Mouse (Mus musculus): ENCODE measurements around the gene Enpp3. TPM values are rescaled to one million over a fixed set of nuclear protein-coding genes. Genes with fewer than 3 reads are reported as not detected.

Gene Enpp3
- polyA plus RNA-seq, 1 experiment from 2014 or later = 4.9 TPM

DNA sequence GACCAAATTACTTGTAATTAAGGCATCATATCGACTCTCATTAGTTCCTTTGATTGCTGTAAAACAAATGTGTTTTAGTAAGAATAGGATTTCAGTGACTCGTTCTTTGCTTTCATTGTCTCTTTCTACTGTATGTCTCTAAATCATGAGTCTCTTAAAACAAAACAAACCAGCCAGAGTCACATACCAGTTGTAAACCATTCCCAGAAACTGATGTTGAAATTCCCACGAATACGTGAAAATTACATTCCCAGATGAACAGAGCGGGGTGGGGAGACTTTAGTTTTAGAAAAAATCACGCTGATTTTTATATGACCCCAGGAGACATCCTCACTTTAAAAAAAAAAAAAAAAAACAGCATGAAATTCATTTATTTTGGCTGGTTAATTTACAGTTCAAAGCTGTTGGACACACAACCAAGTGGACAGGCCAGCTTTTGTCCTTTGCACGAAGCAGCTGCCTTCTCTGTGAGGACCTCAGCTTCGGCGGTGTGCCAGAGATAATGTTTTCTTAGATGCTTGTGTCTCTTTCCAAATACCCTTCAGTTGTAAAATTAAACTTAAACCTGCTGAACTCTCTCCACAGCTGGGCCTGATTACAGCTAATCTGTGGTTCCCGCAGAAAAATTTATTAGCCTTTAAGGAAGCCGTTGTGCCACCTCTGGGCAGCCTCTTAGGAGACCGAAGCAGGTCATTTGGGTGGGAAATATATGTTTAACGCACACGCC lies 64.5 kb downstream of the Enpp3 start:
- no peak for DNase-seq
- Histone ChIP-seq H3K9me3 (ENCODE audit: low read length) (no peaks in the 10 kb centered on the region), H3K27ac (ENCODE audit: low read depth) (no peak overlapping the region), H3K36me3 (replicated peaks; ENCODE audit: insufficient read depth, low read length) (no peaks in the 10 kb centered on the region), H3K9ac (replicated peaks) (no peak overlapping the region), H3K4me1 (ENCODE audit: insufficient read depth) (no peaks in the 10 kb centered on the region), H3K27me3 (ENCODE audit: insufficient read depth, low read length) (no peaks in the 10 kb centered on the region), H3K4me2 (ENCODE audit: low read depth, low read length) (no peak overlapping the region), H3K4me3 (ENCODE audit: low read depth, low read length) (no peak overlapping the region)
- no peak for ATAC-seq
- 80% methylated on average over 14 of the region's 14 CpGs for WGBS (ENCODE audit: insufficient replicate concordance)
- TF ChIP-seq CTCF (IDR thresholded peaks at IDR 0.05; ENCODE audit: low read depth) = no peak
- no peak for TF ChIP-seq EP300 (IDR thresholded peaks at IDR 0.05; ENCODE audit: low read depth)

DNA sequence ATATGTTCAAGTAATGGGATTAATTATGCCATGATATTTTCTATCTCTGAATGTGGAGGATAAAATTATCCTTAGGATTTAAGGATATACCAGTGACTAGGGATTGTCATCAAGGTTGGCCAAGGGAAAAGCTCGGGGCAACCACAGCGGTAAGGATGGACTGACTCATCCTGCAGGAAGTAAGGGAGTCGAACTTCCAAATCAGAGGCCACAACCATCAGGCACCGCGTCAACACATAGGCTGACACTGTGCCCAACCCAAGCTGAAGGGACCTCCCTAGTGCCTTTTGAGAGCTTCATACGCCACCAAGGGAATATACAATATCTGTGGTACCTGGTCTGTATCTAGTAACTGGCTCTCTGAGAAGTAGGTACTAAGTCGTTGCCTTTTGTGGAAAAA lies 73.1 kb downstream of the Enpp3 start:
- WGBS (ENCODE audit: insufficient replicate concordance) = 80% methylated on average over 7 of the region's 7 CpGs

DNA sequence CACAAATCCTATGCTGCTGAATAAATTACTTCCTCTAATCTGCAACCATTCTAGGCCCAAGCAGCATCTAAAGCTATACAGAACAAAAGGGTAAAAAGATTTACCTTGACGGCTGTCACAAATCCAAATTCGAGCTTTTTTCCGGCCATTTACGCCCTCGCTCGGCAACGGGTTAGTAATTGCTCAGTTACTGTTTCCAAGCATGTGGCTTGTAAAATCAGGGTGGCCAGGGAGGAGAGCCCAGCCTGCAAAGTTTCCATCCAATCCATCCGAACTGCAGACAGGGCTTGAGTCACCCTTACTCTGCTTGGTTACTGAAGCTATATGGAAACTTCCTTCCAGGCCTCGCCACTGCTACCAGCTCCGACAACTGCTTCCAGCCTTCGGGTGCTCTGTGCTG lies 74.9 kb downstream of the Enpp3 start:
- Histone ChIP-seq H3K27me3 (ENCODE audit: insufficient read depth, low read length) (no peaks in the 10 kb centered on the region), H3K9ac (replicated peaks) (no peak overlapping the region), H3K36me3 (replicated peaks; ENCODE audit: insufficient read depth, low read length) (no peaks in the 10 kb centered on the region), H3K9me3 (ENCODE audit: low read length) (no peaks in the 10 kb centered on the region), H3K4me3 (ENCODE audit: low read depth, low read length) (no peak overlapping the region), H3K4me1 (ENCODE audit: insufficient read depth) (no peaks in the 10 kb centered on the region), H3K4me2 (ENCODE audit: low read depth, low read length) (no peak overlapping the region), H3K27ac (ENCODE audit: low read depth) (no peak overlapping the region)
- DNase-seq (no peak), ATAC-seq (no peak)
- no peak for TF ChIP-seq EP300 (IDR thresholded peaks at IDR 0.05; ENCODE audit: low read depth)
- no peak for TF ChIP-seq CTCF (IDR thresholded peaks at IDR 0.05; ENCODE audit: low read depth)
- WGBS (ENCODE audit: insufficient replicate concordance) = 82% methylated on average over 11 of the region's 11 CpGs

More for the DNA sequence above, 73.1 kb downstream of the Enpp3 start:
- Histone ChIP-seq H3K9me3 (ENCODE audit: low read length) (no peaks in the 10 kb centered on the region), H3K27me3 (ENCODE audit: insufficient read depth, low read length) (no peaks in the 10 kb centered on the region), H3K4me2 (ENCODE audit: low read depth, low read length) (no peak overlapping the region), H3K4me1 (ENCODE audit: insufficient read depth) (no peaks in the 10 kb centered on the region), H3K4me3 (ENCODE audit: low read depth, low read length) (no peak overlapping the region), H3K27ac (ENCODE audit: low read depth) (no peak overlapping the region), H3K9ac (replicated peaks) (no peak overlapping the region), H3K36me3 (replicated peaks; ENCODE audit: insufficient read depth, low read length) (no peaks in the 10 kb centered on the region)
- TF ChIP-seq CTCF (IDR thresholded peaks at IDR 0.05; ENCODE audit: low read depth) = no peak
- DNase-seq (no peak), ATAC-seq (no peak)

DNA sequence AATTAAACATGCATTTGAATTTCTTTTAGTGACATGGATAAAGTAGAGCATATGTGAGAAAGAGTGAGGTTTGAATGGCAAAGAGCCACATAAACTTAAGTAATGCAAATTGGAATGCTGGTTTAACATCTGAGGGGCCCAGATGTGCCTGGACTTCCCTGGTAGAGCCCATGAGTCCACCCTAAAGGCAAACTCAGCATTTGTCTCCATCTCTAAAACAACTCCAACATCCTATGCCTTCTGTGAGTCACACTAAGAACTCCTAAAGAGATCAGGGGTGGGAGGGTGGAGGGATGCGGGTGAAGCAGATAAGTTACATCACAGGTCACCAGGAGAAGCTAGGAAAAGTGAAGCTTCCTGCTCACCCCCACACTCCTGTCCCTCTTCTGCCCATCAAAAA lies 76.6 kb downstream of the Enpp3 start:
- TF ChIP-seq EP300 (IDR thresholded peaks at IDR 0.05; ENCODE audit: low read depth) = no peak
- no peak for TF ChIP-seq CTCF (IDR thresholded peaks at IDR 0.05; ENCODE audit: low read depth)
- H3K4me3 ChIP-seq (ENCODE audit: low read depth, low read length) = no peak overlapping the region
- no peak overlapping the region for H3K27ac ChIP-seq (ENCODE audit: low read depth)
- DNase-seq (no peak), ATAC-seq (no peak)
- no peaks in the 10 kb centered on the region for H3K27me3 ChIP-seq (ENCODE audit: insufficient read depth, low read length)
- H3K9me3 ChIP-seq (ENCODE audit: low read length) = no peaks in the 10 kb centered on the region
- no peak overlapping the region for H3K4me2 ChIP-seq (ENCODE audit: low read depth, low read length)
- H3K36me3 ChIP-seq (replicated peaks; ENCODE audit: insufficient read depth, low read length) = no peaks in the 10 kb centered on the region
- H3K9ac ChIP-seq (replicated peaks) = no peak overlapping the region
- no peaks in the 10 kb centered on the region for H3K4me1 ChIP-seq (ENCODE audit: insufficient read depth)
- WGBS (ENCODE audit: insufficient replicate concordance) = 65% methylated on average over 1 of the region's 1 CpGs

DNA sequence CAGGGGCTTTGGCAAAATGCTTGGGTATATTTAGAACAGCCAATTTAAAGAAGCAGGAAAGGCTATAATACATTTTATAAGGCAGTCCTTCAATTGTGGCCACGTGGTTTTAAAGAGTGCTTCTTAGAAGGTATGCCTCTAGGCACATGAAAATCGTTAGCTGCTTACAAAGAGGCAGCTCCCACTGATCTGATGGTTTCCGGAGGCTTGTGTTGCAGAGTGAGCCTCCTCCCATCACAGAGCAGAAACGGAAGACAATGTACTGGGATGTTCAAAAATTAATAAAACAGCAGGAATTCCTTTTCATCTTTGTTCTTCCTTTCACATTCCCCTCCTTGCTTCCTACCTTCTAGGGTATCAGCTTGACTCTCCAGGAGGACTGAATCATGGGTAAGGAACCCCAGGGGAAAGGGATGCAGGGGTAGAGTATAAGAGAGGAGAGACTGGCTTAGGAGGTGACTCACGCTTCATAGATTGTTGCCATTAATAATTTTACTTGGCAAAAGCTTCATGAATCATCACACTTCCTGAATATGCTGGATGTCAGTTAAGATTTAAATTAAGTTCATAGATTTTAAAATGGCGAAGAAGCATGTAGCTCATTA lies 77.4 kb downstream of the Enpp3 start:
- H3K4me2 ChIP-seq (ENCODE audit: low read depth, low read length) = no peak overlapping the region
- WGBS (ENCODE audit: insufficient replicate concordance) = 60% methylated on average over 6 of the region's 6 CpGs
- H3K27ac ChIP-seq (ENCODE audit: low read depth) = no peak overlapping the region
- no peak overlapping the region for H3K4me3 ChIP-seq (ENCODE audit: low read depth, low read length)
- ATAC-seq = no peak
- no peaks in the 10 kb centered on the region for H3K4me1 ChIP-seq (ENCODE audit: insufficient read depth)
- no peak for TF ChIP-seq EP300 (IDR thresholded peaks at IDR 0.05; ENCODE audit: low read depth)
- TF ChIP-seq CTCF (IDR thresholded peaks at IDR 0.05; ENCODE audit: low read depth) = no peak
- no peak overlapping the region for H3K9ac ChIP-seq (replicated peaks)
- no peak for DNase-seq
- no peaks in the 10 kb centered on the region for H3K36me3 ChIP-seq (replicated peaks; ENCODE audit: insufficient read depth, low read length)
- no peaks in the 10 kb centered on the region for H3K27me3 ChIP-seq (ENCODE audit: insufficient read depth, low read length)
- H3K9me3 ChIP-seq (ENCODE audit: low read length) = no peaks in the 10 kb centered on the region

DNA sequence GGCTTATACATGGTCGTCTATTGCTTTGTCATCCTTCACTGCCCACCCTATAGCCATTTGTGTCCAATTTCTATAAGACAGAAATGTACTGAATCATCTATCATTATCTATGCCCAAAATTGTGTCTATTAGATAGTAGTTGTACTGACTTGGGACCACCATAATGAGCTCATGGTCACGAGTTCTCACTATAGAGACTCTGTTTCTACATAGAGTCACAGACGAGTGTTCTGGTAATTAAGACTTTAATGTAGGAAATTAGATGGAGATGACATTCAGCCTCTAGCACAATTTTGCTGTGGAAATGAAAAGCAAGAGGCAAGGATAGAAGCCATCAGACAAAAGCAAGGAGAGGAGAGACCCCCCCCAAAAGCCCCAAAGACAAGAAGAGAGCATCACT lies 78.0 kb downstream of the Enpp3 start:
- no peak for TF ChIP-seq CTCF (IDR thresholded peaks at IDR 0.05; ENCODE audit: low read depth)
- no peak for TF ChIP-seq EP300 (IDR thresholded peaks at IDR 0.05; ENCODE audit: low read depth)

More for the DNA sequence above, 78.0 kb downstream of the Enpp3 start:
- DNase-seq (no peak), ATAC-seq (no peak)
- H3K27me3 ChIP-seq (ENCODE audit: insufficient read depth, low read length) = no peaks in the 10 kb centered on the region
- no peaks in the 10 kb centered on the region for H3K9me3 ChIP-seq (ENCODE audit: low read length)
- no peak overlapping the region for H3K27ac ChIP-seq (ENCODE audit: low read depth)
- H3K36me3 ChIP-seq (replicated peaks; ENCODE audit: insufficient read depth, low read length) = no peaks in the 10 kb centered on the region
- no peak overlapping the region for H3K4me2 ChIP-seq (ENCODE audit: low read depth, low read length)
- H3K9ac ChIP-seq (replicated peaks) = no peak overlapping the region
- WGBS (ENCODE audit: insufficient replicate concordance) = 69% methylated on average over 3 of the region's 3 CpGs
- H3K4me3 ChIP-seq (ENCODE audit: low read depth, low read length) = no peak overlapping the region
- no peaks in the 10 kb centered on the region for H3K4me1 ChIP-seq (ENCODE audit: insufficient read depth)
